Mouse (Mus musculus): ENCODE measurements around the gene Nprl3.
A peak's percentile ranks its signal among the peaks of the same experiment; 100 is the strongest.

The Nprl3 gene

GRCm38 (mm10) chr11:32245614-32246013 is 21.9 kb downstream of the Nprl3 start:
- DNase-seq (ENCODE audit: low read depth, low spot score) = no peak

GRCm38 (mm10) chr11:32244617-32245016 is 22.9 kb downstream of the Nprl3 start:
- no peak for DNase-seq (ENCODE audit: low read depth, low spot score)

DNA sequence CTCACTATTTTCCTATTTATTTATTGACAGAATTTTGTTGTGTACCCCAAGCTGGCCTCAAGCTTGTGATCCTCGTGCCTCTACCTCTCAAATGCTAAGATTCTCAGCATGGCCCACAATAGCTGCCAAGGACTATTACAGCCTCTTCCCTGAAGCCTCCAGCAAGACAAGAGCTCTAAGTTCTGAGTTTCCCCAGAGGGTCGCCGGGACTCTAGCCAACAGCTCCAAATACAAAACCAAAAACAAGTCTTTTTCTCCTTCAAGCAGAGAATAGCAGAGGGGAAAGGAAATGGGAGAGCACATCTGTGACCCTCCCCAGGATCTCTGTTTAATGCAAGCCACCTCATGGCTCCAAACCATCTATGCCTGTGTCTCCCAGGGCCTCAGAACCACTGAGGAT is 23.4 kb downstream of the Nprl3 start:
- no peak for DNase-seq (ENCODE audit: low read depth, low spot score)

GRCm38 (mm10) chr11:32243205-32243955 is 24.1 kb downstream of the Nprl3 start:
- no peak for DNase-seq (ENCODE audit: low read depth, low spot score)

- no peak for DNase-seq (ENCODE audit: low read depth, low spot score)
Measured at GRCm38 (mm10) chr11:32242209-32242608, 25.3 kb downstream of the Nprl3 start.

- no peak for DNase-seq (ENCODE audit: low read depth, low spot score)
Measured at GRCm38 (mm10) chr11:32241391-32241790, 26.1 kb downstream of the Nprl3 start.

- peak; percentile 66 for DNase-seq (ENCODE audit: low read depth, low spot score)
Measured at GRCm38 (mm10) chr11:32238093-32238860, 29.2 kb downstream of the Nprl3 start.

GRCm38 (mm10) chr11:32237411-32237795 is 30.1 kb downstream of the Nprl3 start:
- no peak for DNase-seq (ENCODE audit: low read depth, low spot score)

GRCm38 (mm10) chr11:32236712-32237410 is 30.6 kb downstream of the Nprl3 start:
- peak; percentile 44 for DNase-seq (ENCODE audit: low read depth, low spot score)

- DNase-seq (ENCODE audit: low read depth, low spot score) = no peak
Measured at GRCm38 (mm10) chr11:32236132-32236531, 31.4 kb downstream of the Nprl3 start.

DNA sequence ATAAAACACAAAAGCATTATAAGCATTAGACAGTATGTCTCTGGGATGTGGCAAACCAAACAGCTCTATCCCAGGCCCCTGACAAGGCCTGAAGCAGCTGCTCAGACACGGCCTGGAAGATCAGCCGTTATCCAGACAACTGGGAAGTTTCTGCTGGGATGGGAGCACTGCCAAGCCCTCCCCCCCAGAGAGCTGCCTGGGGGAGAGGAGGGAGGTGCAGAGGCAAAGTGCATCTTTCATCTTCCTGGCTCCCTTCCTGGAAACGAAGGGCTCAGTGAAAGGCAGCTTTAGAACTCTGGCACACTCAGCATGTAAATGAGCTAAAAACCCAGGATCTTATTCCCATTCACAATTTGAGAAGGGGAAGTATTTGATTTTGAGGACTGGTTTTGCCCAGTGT is 31.9 kb downstream of the Nprl3 start:
- no peak for DNase-seq (ENCODE audit: low read depth, low spot score)

DNA sequence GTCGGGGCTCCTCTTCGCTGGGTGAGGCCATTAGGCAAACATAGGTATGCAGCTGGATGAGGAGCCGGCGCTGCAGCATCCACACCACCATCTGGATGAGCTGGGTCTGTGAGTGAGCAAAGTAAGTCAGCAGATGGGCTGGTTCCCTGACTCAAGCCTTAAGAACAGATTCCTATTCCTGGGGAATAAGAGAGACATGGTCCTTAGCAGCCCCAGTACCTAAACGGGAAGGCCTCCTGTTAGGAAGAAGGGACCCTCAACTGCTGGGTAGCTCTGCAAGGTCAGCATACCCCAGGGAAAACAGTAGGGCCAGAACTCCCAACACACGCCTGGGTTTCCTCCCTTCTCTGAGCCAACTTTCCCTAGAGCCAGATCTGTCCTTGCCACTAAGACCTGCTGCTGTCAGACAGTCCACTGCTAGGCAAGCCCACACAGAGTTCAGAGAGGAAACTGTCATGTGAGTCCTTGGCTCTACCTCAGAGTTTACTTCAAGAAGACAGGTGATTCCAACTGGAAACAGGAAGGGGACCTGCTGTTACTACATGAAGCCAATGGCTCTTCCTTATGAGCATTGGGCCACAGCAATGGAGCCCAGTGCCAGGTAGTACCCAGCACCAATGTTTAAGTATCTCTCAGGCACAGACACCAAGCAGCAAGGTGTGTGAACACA is 32.6 kb downstream of the Nprl3 start:
- DNase-seq (ENCODE audit: low read depth, low spot score) = no peak

DNA sequence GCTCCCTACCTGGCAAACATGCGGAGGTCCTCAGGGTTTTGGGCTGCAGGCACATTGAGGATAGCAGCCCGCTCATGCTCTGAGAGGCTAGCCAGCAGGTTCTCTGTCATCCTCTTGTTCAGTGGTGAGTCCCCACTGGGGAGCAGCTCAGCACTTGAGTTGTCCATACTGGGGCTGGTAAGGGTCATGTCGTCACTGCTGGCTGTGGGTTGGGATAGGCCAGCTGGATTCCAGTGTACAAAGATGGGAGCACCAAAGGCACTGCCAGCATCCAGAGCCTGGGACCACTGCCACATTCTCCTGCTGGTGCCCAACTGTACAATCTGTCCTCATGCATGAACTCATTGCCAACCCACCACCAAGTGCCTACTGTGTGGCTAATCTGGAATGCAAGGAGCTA is 33.6 kb downstream of the Nprl3 start:
- no peak for DNase-seq (ENCODE audit: low read depth, low spot score)

GRCm38 (mm10) chr11:32232848-32233247 is 34.7 kb downstream of the Nprl3 start:
- DNase-seq (ENCODE audit: low read depth, low spot score) = no peak

- DNase-seq (ENCODE audit: low read depth, low spot score) = no peak
Measured at GRCm38 (mm10) chr11:32231125-32231524, 36.4 kb downstream of the Nprl3 start.

DNA sequence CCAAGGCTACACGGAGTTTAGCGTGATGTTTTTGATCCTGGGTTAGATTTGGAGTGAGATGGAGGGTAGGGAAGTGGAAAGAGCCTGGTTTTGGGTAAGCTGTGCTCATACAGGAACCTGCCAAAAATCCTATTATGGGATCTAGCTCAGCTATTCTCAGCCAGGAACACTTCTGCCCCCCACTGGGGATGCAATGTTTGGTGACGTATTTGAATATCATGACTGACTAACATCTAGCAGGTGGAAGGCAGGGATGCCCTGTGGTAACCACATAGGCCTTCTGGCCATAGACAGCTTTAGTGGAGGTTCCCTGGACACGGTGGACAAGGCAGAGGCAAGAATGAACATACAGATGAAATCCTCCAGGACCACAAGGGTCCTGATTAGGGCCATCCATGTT is 37.3 kb downstream of the Nprl3 start:
- DNase-seq (ENCODE audit: low read depth, low spot score) = no peak

DNA sequence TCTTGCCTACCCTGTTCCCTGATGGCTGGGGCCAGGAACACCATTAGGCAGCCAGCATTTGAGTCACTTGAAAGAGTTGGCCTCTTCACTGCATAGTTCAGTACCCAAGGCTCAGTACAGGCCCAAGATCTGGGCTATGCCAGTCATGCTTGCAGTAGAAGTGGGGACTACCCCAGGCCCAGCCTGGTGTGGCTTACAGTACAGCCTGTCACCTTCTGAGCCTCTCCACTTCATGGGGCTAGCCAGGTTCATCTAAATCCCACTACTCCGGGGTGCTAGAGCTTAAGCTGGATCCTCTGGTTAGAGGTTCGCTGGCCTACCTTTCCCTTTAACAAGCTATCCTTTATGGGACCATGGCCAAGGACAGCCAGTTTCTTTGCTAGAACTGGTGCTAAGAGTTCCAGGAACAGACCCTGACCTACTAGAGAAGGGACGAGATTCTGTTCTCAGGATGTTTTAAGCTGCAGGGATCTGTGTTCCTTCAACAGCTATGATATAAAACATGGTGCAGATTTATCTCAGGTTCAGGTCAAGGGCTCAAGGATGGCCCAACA is 39.1 kb downstream of the Nprl3 start:
- DNase-seq (ENCODE audit: low read depth, low spot score) = no peak

- no peak for DNase-seq (ENCODE audit: low read depth, low spot score)
Measured at GRCm38 (mm10) chr11:32227555-32227954, 40.0 kb downstream of the Nprl3 start.

DNA sequence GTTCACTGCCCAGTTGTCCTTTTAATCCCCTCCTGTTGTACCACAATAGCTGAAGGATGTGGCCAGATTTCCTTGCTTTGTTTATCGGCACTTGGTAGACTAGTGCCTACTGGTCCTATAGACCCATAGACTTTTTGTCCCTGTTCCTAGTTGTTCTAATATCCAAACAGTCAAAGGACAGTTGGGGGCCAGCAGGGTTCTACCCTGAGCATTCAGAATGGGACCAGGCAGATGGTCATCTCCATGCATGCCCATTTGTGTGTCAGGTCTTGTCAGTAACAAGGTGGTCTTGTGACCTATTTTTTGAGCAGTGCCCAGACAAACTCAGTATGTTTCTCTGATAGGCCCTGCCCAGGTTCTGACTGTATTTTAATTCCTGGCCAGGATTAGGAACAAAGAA is 40.5 kb downstream of the Nprl3 start:
- DNase-seq (ENCODE audit: low read depth, low spot score) = no peak

GRCm38 (mm10) chr11:32226124-32226871 is 41.2 kb downstream of the Nprl3 start, which contains the start of gene Mpg:
TSS of gene Mpg (plus strand) at chr11:32226505.
- DNase-seq (ENCODE audit: low read depth, low spot score) = peak; percentile 89

Data from mesoderm, embryonic 11.5 days (tissue).